Mouse (Mus musculus): ENCODE results near the gene Bri3. TPM values are rescaled to one million over a fixed set of nuclear protein-coding genes. Genes with fewer than 3 reads are reported as not detected.

Bri3 gene
- polyA plus RNA-seq, 1 experiment from 2014 or later = 133 TPM

- H3K36me3 ChIP-seq = peaks cover 7% of the 10 kb centered on the region; the same call in 1 of the 2 replicates
- peak overlapping the region; percentile 98 for H3K4me3 ChIP-seq
- H3K4me2 ChIP-seq = peak overlapping the region; percentile 80
- peaks cover 3% of the 10 kb centered on the region; the same call in 1 of the 2 replicates for H3K9me3 ChIP-seq (replicated peaks)
- H3K27me3 ChIP-seq (replicated peaks) = no peaks in the 10 kb centered on the region
- WGBS = 1% methylated on average over 46 of the region's 84 CpGs
- peak; percentile 88 for ATAC-seq (ENCODE audit: insufficient number of reproducible peaks, low FRiP score)
- peak overlapping the region; percentile 96 for H3K27ac ChIP-seq (ENCODE audit: poor library complexity, severe bottlenecking)
- peaks cover 43% of the 10 kb centered on the region for H3K4me1 ChIP-seq (replicated peaks)
- peak overlapping the region; percentile 99 for H3K9ac ChIP-seq
These were observed 10.8 kb downstream of the Bri3 start for GRCm38 (mm10) chr5:144254811-144255631.

- ATAC-seq (ENCODE audit: insufficient number of reproducible peaks, low FRiP score) = peak; percentile 12; the same call in 1 of the 2 replicates
These were observed 11.6 kb downstream of the Bri3 start for GRCm38 (mm10) chr5:144255632-144256540.

GRCm38 (mm10) chr5:144256541-144256870 lies 12.3 kb downstream of the Bri3 start:
- Histone ChIP-seq H3K9ac (peak overlapping the region; percentile 99), H3K4me3 (peak overlapping the region; percentile 98), H3K27ac (ENCODE audit: poor library complexity, severe bottlenecking) (peak overlapping the region; percentile 96), H3K4me2 (peak overlapping the region; percentile 80), H3K4me1 (replicated peaks) (peaks cover 58% of the 10 kb centered on the region), H3K9me3 (replicated peaks) (no peaks in the 10 kb centered on the region), H3K27me3 (replicated peaks) (no peaks in the 10 kb centered on the region), H3K36me3 (peaks cover 20% of the 10 kb centered on the region)
- WGBS = 18% methylated on average over 7 of the region's 7 CpGs
- ATAC-seq (ENCODE audit: insufficient number of reproducible peaks, low FRiP score) = no peak

More at GRCm38 (mm10) chr5:144255632-144256540, 11.6 kb downstream of the Bri3 start:
- WGBS = under 1% methylated on average over 40 of the region's 40 CpGs
- Histone ChIP-seq H3K9me3 (replicated peaks) (no peaks in the 10 kb centered on the region), H3K4me3 (peak overlapping the region; percentile 98), H3K27ac (ENCODE audit: poor library complexity, severe bottlenecking) (peak overlapping the region; percentile 96), H3K4me1 (replicated peaks) (peaks cover 51% of the 10 kb centered on the region), H3K36me3 (peaks cover 15% of the 10 kb centered on the region), H3K27me3 (replicated peaks) (no peaks in the 10 kb centered on the region), H3K4me2 (peak overlapping the region; percentile 80), H3K9ac (peak overlapping the region; percentile 99)

GRCm38 (mm10) chr5:144256888-144257287 lies 12.7 kb downstream of the Bri3 start:
- H3K4me3 ChIP-seq = peak overlapping the region; percentile 98
- no peaks in the 10 kb centered on the region for H3K9me3 ChIP-seq (replicated peaks)
- peak overlapping the region; percentile 80 for H3K4me2 ChIP-seq
- H3K4me1 ChIP-seq (replicated peaks) = peaks cover 61% of the 10 kb centered on the region
- 21% methylated on average over 1 of the region's 1 CpGs for WGBS
- no peaks in the 10 kb centered on the region for H3K27me3 ChIP-seq (replicated peaks)
- no peak for ATAC-seq (ENCODE audit: insufficient number of reproducible peaks, low FRiP score)
- peak overlapping the region; percentile 99 for H3K9ac ChIP-seq
- peak overlapping the region; percentile 96 for H3K27ac ChIP-seq (ENCODE audit: poor library complexity, severe bottlenecking)
- H3K36me3 ChIP-seq = peaks cover 24% of the 10 kb centered on the region

GRCm38 (mm10) chr5:144257451-144258110 lies 13.3 kb downstream of the Bri3 start:
- peak overlapping the region; percentile 80 for H3K4me2 ChIP-seq
- peaks cover 28% of the 10 kb centered on the region for H3K36me3 ChIP-seq
- peak overlapping the region; percentile 99 for H3K9ac ChIP-seq
- no peaks in the 10 kb centered on the region for H3K27me3 ChIP-seq (replicated peaks)
- peak overlapping the region; percentile 96 for H3K27ac ChIP-seq (ENCODE audit: poor library complexity, severe bottlenecking)
- no peaks in the 10 kb centered on the region for H3K9me3 ChIP-seq (replicated peaks)
- peak overlapping the region; percentile 98 for H3K4me3 ChIP-seq
- no peak for ATAC-seq (ENCODE audit: insufficient number of reproducible peaks, low FRiP score)
- peaks cover 66% of the 10 kb centered on the region for H3K4me1 ChIP-seq (replicated peaks)
- WGBS = 62% methylated on average over 3 of the region's 3 CpGs

- Histone ChIP-seq H3K27ac (ENCODE audit: poor library complexity, severe bottlenecking) (peak overlapping the region; percentile 96), H3K4me3 (peak overlapping the region; percentile 98), H3K4me1 (replicated peaks) (peaks cover 71% of the 10 kb centered on the region), H3K27me3 (replicated peaks) (no peaks in the 10 kb centered on the region), H3K4me2 (peak overlapping the region; percentile 80), H3K36me3 (peaks cover 32% of the 10 kb centered on the region), H3K9me3 (replicated peaks) (no peaks in the 10 kb centered on the region), H3K9ac (peak overlapping the region; percentile 99)
- WGBS = 21% methylated on average over 14 of the region's 14 CpGs
- ATAC-seq (ENCODE audit: insufficient number of reproducible peaks, low FRiP score) = no peak
These were observed 13.9 kb downstream of the Bri3 start for GRCm38 (mm10) chr5:144258131-144258611.

- Histone ChIP-seq H3K36me3 (peaks cover 35% of the 10 kb centered on the region), H3K4me2 (peak overlapping the region; percentile 80), H3K4me1 (replicated peaks) (peaks cover 76% of the 10 kb centered on the region), H3K27me3 (replicated peaks) (no peaks in the 10 kb centered on the region), H3K27ac (ENCODE audit: poor library complexity, severe bottlenecking) (peak overlapping the region; percentile 96), H3K9ac (peak overlapping the region; percentile 99), H3K4me3 (peak overlapping the region; percentile 98), H3K9me3 (replicated peaks) (no peaks in the 10 kb centered on the region)
- ATAC-seq (ENCODE audit: insufficient number of reproducible peaks, low FRiP score) = no peak
- WGBS = 20% methylated on average over 2 of the region's 2 CpGs
These were observed 14.4 kb downstream of the Bri3 start for GRCm38 (mm10) chr5:144258687-144259086.

- Histone ChIP-seq H3K4me1 (replicated peaks) (peaks cover 76% of the 10 kb centered on the region), H3K9me3 (replicated peaks) (no peaks in the 10 kb centered on the region), H3K36me3 (peaks cover 37% of the 10 kb centered on the region), H3K4me3 (no peak overlapping the region), H3K9ac (peak overlapping the region; percentile 99; the same call in 1 of the 2 replicates), H3K27me3 (replicated peaks) (no peaks in the 10 kb centered on the region), H3K4me2 (peak overlapping the region; percentile 80), H3K27ac (ENCODE audit: poor library complexity, severe bottlenecking) (no peak overlapping the region)
- no peak for ATAC-seq (ENCODE audit: insufficient number of reproducible peaks, low FRiP score)
- 68% methylated on average over 6 of the region's 6 CpGs for WGBS
These were observed 15.0 kb downstream of the Bri3 start for GRCm38 (mm10) chr5:144259228-144259627.

GRCm38 (mm10) chr5:144260464-144260863 lies 16.2 kb downstream of the Bri3 start:
- no peak for ATAC-seq (ENCODE audit: insufficient number of reproducible peaks, low FRiP score)
- H3K9me3 ChIP-seq (replicated peaks) = no peaks in the 10 kb centered on the region
- no peak overlapping the region for H3K27ac ChIP-seq (ENCODE audit: poor library complexity, severe bottlenecking)
- no peaks in the 10 kb centered on the region for H3K27me3 ChIP-seq (replicated peaks)
- H3K36me3 ChIP-seq = peaks cover 47% of the 10 kb centered on the region
- H3K4me1 ChIP-seq (replicated peaks) = peaks cover 72% of the 10 kb centered on the region
- WGBS = 74% methylated on average over 8 of the region's 8 CpGs
- no peak overlapping the region for H3K4me3 ChIP-seq
- 0 out of 2 replicates have a peak overlapping the region, but pooled peaks have one; percentile 11 for H3K9ac ChIP-seq
- H3K4me2 ChIP-seq = no peak overlapping the region

GRCm38 (mm10) chr5:144261309-144261708 lies 17.1 kb downstream of the Bri3 start:
- ATAC-seq (ENCODE audit: insufficient number of reproducible peaks, low FRiP score) = no peak
- Histone ChIP-seq H3K36me3 (peaks cover 54% of the 10 kb centered on the region), H3K4me3 (no peak overlapping the region), H3K9me3 (replicated peaks) (no peaks in the 10 kb centered on the region), H3K27me3 (replicated peaks) (no peaks in the 10 kb centered on the region), H3K27ac (ENCODE audit: poor library complexity, severe bottlenecking) (no peak overlapping the region), H3K4me1 (replicated peaks) (peaks cover 74% of the 10 kb centered on the region), H3K4me2 (no peak overlapping the region), H3K9ac (peak overlapping the region; percentile 20; the same call in 1 of the 2 replicates)
- 82% methylated on average over 9 of the region's 9 CpGs for WGBS

Measured in heart, embryonic 12.5 days (tissue).